Mouse (Mus musculus): ENCODE results near the gene 1700003H04Rik.

The 1700003H04Rik gene

GRCm38 (mm10) chr3:124581001-124581400 lies at the start of gene 1700003H04Rik:
TSS of gene 1700003H04Rik (minus strand) at chr3:124581101.
- DNase-seq = no peak

GRCm38 (mm10) chr3:124623031-124623430 lies 42.1 kb upstream of the 1700003H04Rik start:
- DNase-seq = no peak

- no peak for DNase-seq
Observed at GRCm38 (mm10) chr3:124613287-124613686, 32.4 kb upstream of the 1700003H04Rik start.

DNA sequence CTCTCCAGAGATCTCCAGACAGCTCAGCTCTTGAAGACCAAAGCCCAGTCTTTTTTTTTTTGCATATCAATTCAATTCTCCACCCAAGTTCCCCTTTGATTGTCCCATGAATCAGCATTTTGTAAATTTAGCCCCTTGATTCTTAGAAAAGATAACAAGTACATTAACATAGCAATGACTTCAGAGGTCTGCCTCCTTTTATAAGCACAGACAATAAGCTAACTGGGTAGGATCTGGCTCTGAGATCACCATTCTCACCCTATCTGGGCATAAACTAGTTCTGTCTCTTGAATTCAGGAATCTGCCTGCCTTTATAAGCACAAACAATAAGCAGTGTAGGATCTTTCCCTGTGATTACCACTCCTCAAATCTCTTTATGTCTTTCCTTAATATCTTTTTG lies 29.1 kb upstream of the 1700003H04Rik start:
- no peak for DNase-seq

- no peak for DNase-seq
Observed at GRCm38 (mm10) chr3:124606021-124606517, 25.2 kb upstream of the 1700003H04Rik start.

DNA sequence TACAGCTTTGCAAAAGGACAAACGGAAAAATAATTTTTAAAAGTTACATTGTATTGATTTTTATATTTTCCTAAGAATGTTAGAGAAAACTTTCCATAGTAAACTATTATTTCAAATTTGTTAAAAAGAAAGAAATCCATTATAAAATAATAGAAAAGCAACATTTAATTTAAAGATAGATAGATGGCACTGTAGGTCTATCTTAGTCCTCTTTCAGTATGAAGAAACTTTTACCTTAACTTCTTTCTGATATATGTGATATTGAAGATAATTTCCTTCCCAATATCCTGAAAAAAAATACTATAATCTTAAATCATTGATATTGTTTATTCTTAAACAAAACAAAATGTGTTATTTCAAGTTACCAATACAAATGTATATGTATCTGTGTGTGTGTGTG lies 24.6 kb upstream of the 1700003H04Rik start:
- no peak for DNase-seq

GRCm38 (mm10) chr3:124597789-124598188 lies 16.9 kb upstream of the 1700003H04Rik start:
- DNase-seq = no peak

DNA sequence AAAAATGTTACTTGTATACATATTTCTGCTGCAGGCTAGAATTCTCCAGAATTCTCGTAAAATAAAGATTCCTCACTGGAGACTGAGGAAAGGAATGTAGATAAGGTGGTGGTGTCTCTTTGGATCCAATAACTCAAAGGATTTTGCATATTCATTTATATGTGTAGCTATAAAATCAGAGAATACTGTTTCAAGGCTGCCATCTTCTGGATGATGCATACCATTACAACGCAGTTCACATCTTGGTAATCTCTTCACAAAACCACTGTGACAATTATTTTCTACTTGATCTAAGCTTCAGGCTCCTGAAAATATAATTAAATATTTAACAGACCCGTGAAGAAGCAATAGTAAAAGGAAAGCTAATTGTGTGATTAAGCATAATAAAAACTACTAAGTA lies 6.6 kb upstream of the 1700003H04Rik start:
- no peak for DNase-seq

DNA sequence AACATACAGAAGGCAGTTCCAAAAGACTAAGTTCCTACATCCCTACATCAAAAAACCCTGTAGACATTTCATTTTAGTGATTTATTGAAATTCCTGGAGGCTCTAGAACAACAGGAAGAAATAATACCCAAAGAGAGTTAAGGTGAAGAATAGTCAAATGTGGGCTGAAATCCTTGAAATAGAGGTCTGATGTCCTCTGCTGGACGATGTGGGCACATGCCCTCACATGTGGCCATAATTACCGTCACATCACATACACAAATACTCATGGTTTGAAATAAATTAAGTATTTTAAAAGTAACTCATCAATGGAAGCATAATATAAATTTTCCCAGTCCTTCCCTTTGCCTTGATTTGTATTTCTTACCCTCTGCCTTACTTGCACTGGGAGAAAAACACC lies 4.9 kb upstream of the 1700003H04Rik start:
- no peak for DNase-seq

DNA sequence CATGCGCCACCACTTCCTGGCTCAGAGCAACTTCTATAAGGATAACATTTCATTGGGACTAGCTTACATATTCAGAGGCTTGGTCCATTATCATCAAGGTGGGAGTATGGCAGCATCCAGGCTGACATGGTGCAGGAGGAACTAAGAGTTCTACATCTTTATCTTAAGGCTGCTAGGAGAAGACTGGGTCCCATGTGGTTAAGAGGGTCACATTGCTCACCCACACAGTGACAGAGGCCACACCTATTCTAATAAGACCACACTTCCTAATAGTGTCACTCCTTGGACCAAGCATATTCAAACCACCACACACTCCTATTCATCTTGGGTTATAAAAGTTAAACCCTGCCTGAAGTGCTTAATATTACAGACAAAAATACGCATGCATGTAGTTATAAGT lies 23.6 kb downstream of the 1700003H04Rik start:
- DNase-seq = no peak

DNA sequence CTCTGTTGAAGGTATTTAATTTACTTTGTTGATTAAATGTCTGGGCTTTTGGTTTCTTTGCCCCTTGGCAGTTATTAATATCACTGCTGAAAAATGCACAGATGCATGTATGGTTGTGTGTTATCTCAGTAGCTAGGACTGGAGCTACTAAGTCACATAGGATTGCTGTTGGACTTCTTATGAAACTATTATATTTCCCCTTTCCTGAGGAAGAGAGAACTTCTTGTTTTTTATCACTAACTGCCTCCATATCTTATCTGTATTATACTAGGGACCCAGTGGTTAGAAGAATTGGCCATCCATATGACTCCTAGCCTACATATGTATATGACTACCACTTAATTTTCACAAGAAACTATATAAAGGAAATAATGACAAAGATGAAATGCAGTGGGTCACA lies 24.9 kb downstream of the 1700003H04Rik start:
- no peak for DNase-seq

GRCm38 (mm10) chr3:124555092-124555491 lies 25.8 kb downstream of the 1700003H04Rik start:
- DNase-seq = no peak

- no peak for DNase-seq
Observed at GRCm38 (mm10) chr3:124548898-124549297, 32.0 kb downstream of the 1700003H04Rik start.

DNA sequence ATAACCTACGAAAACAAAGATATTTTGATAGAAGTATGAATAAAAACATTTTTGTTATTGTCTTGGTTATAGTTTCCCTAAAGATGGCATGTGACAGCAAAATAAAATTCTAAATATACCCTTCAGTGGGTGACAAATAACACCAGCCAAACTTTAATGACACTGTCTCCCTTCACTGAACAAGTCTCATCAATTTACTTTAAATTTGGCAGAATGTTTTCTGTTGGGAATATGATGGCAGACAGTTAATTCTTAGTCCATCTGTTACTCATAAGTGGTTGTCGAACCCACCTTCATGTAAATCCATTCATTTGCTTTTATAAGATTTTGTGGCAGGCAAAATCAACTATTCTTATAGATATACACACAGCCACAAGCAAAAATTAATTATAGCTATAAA lies 42.6 kb downstream of the 1700003H04Rik start:
- DNase-seq = no peak

GRCm38 (mm10) chr3:124536602-124537001 lies 44.3 kb downstream of the 1700003H04Rik start:
- no peak for DNase-seq

GRCm38 (mm10) chr3:124518786-124519185 lies 62.1 kb downstream of the 1700003H04Rik start:
- no peak for DNase-seq
